Mouse (Mus musculus) CD4-positive, CD25-positive, alpha-beta regulatory T cell, adult 9 weeks (primary cell): ENCODE results near the gene Creld2. TPM values are rescaled to one million over a fixed set of nuclear protein-coding genes. Genes with fewer than 3 reads are reported as not detected.

Experiments
- polyA plus RNA-seq: library from polyadenylated mRNA; unstranded; fragments of 100-300 nt; shearing (Covaris generic); gene quantifications from one replicate; pipeline ENCODE4 v1.2.1, GENCODE M21; 2017

Creld2 gene
- polyA plus RNA-seq, result 11.9 TPM

DNA sequence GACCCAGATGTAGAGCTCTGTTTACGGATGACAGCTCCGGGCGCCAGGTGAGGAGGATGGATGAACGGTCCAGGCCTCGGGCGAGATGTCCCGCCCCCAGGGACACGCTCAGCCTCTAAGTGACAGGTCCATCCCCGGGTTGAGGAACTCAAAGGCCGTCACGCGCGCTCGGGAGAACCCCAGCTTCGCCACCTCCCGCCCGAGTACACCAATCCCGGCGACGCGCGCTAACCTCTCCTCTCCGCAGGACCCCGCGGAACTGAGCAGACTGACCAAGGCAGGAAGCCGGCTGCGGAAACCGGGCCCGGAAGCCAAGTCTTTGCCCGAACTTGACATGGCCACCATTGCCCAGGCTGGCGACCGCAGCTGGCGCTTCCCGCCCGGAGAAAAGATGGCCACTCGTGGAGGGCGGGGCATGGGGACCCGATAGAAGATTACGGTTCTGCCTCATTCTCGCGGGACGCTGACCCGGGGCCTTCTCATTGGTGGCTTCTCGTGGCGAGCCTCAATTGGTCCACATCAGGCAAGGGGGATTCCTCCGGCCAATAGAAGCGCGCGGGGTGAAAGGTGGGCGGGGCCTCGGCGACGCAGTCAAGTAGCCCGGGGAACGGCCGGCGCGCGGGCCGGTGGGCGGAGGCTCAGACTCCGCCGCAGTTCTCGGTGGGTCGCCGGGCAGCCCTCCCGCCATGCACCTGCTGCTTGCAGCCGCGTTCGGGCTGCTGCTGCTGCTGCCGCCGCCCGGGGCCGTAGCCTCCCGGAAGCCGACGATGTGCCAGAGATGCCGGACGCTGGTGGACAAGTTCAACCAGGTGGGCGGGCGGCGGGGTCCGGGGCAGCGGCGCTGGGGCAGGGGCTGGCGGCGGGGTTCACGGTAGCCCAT lies at the start of gene Creld2, which contains the start of gene Alg12:
Gene Creld2, plus strand, starts transcription at position 621 of the 880 bp plus-strand sequence.
Gene Alg12, minus strand, starts transcription at position 293 of the 880 bp plus-strand sequence.

DNA sequence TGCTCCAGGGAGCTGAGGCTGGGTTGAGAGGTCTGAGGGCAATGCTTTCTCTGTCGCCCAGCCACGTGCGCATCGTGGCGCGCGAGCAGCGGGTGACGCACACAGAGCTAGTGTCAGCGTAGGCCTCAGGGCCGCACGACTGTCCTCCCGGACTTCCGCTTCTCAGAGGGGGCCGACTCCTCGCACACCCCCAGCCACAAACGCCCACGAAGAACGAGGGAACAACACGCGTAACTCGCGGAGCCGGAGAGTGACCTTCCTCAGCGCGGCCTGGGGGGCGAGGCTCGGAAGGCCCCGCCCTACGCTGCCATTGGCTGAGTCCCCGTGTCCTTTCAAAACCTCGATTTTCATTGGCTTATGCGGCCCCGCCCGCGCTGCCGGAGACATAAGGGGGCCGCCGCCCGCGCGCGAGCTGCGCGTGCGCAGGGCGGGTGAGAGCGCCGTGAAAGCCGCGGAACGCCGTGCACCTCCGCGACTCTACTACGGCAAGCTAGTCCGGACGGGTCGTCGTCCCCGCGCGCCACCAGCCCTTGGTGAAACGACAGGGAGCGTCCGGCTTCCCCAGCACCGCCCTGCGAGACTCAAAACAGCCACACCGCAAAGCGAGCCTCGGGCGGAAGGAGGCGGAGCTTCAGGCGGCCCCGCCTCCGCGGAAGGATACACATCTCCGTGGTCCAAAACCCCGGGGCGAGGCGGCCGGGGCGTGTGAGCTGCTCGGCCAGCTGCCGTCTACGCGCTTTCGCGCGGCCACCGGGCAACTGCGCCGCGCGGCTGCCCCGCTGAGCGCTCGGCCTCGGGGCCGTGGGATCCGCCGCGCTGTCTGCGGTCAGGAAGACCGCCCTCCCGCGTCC lies 42.6 kb downstream of the Creld2 start, which contains the start of gene Pim3:
Gene Pim3, plus strand, starts transcription at position 415 of the 851 bp plus-strand sequence.

Other genes starting within 250 kb of the Creld2 start
- gene Zdhhc25, start 219.3 kb upstream of the Creld2 start, polyA plus RNA-seq, result not detected
- gene Brd1, start 85.4 kb upstream of the Creld2 start, polyA plus RNA-seq, result 11.6 TPM
- 2.9 TPM for gene Zbed4, start 68.0 kb upstream of the Creld2 start, polyA plus RNA-seq
- 17.5 TPM for gene Alg12, start 328 bp upstream of the Creld2 start, polyA plus RNA-seq
- gene Pim3, start 42.5 kb downstream of the Creld2 start, polyA plus RNA-seq, result 4.1 TPM
- not detected for gene Ttll8, start 134.8 kb downstream of the Creld2 start, polyA plus RNA-seq
- gene Mlc1, start 159.4 kb downstream of the Creld2 start, polyA plus RNA-seq, result not detected
- gene Mov10l1, start 163.3 kb downstream of the Creld2 start, polyA plus RNA-seq, result not detected
- gene Panx2, start 240.1 kb downstream of the Creld2 start, polyA plus RNA-seq, result not detected